Mouse (Mus musculus) liver, adult 2 months (tissue): Measurements from ENCODE around the gene Aqp5. TPM values are rescaled to one million over a fixed set of nuclear protein-coding genes. Genes with fewer than 3 reads are reported as not detected.

Experiments used
- DNase-seq: peaks from one replicate; pipeline ENCODE4 v3.0.0-alpha.2; 2011; ENCODE audit warnings: low read depth, low spot score; ENCODE audit errors: extremely low read depth
- H3K27ac ChIP-seq: fragments of 200-500 bp; replicated peaks from 2 replicates; pipeline ENCODE4 v1.5.1; 2012; ENCODE audit warnings: low read depth, mild to moderate bottlenecking, control low read depth, inconsistent platforms, low read length; ENCODE audit not compliant: insufficient read depth
- H3K27me3 ChIP-seq: fragments of 200-500 bp; 2 replicates; pipeline ENCODE4 v1.6.1; 2012; ENCODE audit warnings: mild to moderate bottlenecking, moderate library complexity, low read length, inconsistent platforms; ENCODE audit not compliant: control insufficient read depth, insufficient read depth
- H3K36me3 ChIP-seq: fragments of 200-500 bp; 2 replicates; pipeline ENCODE4 v1.6.1; 2012; ENCODE audit warnings: low read length, inconsistent platforms; ENCODE audit not compliant: control insufficient read depth, insufficient read depth
- H3K4me1 ChIP-seq: fragments of 200-500 bp; 2 replicates; pipeline ENCODE4 v1.6.1; 2011; ENCODE audit warnings: low read length; ENCODE audit not compliant: control insufficient read depth, insufficient read depth
- H3K4me3 ChIP-seq: fragments of 200-500 bp; 2 replicates; pipeline ENCODE4 v1.5.1; 2011; ENCODE audit warnings: low read depth, mild to moderate bottlenecking, control low read depth, low read length, moderate library complexity; ENCODE audit not compliant: insufficient read depth
- H3K79me2 ChIP-seq: fragments of 200-500 bp; 2 replicates; pipeline ENCODE4 v1.6.1; 2012; ENCODE audit warnings: inconsistent platforms, mild to moderate bottlenecking, low read length, moderate library complexity; ENCODE audit not compliant: control insufficient read depth, insufficient read depth
- H3K9ac ChIP-seq: fragments of 200-500 bp; 2 replicates; pipeline ENCODE4 v1.6.1; 2012; ENCODE audit warnings: low read depth, mild to moderate bottlenecking, control low read depth, inconsistent platforms, low read length
- CTCF ChIP-seq: fragments of 200-500 bp; IDR thresholded peaks from 2 replicates; pipeline ENCODE4 v1.5.1; 2011; ENCODE audit warnings: low read depth, low read length, control low read depth
- POLR2A ChIP-seq: fragments of 200-500 bp; IDR thresholded peaks from 2 replicates; pipeline ENCODE4 v1.6.1; 2011; ENCODE audit warnings: low read length, control low read depth; ENCODE audit not compliant: insufficient read depth; ENCODE audit errors: extremely low read depth
- WGBS: fragments of 180-500 bp; shearing (Covaris S2); methylation state at CpG from one replicate; pipeline ENCODE4 v1.1.7; 2018; 5-methylcytosine and 5-hydroxymethylcytosine counted together
- polyA plus RNA-seq: library from polyadenylated mRNA; depleted of rRNA; stranded (reverse); fragments of >200 nt; gene quantifications from 2 replicates; pipeline ENCODE4 v1.2.3, GENCODE M21; 2012
- total RNA-seq: library from RNA; depleted of rRNA; stranded (reverse); fragments of >200 nt; gene quantifications from 2 replicates; pipeline ENCODE4 v1.2.3, GENCODE M21; 2014

Gene Aqp5
- total and polyA plus RNA-seq, 2 experiments: 0.46 TPM; not detected in 1

DNA sequence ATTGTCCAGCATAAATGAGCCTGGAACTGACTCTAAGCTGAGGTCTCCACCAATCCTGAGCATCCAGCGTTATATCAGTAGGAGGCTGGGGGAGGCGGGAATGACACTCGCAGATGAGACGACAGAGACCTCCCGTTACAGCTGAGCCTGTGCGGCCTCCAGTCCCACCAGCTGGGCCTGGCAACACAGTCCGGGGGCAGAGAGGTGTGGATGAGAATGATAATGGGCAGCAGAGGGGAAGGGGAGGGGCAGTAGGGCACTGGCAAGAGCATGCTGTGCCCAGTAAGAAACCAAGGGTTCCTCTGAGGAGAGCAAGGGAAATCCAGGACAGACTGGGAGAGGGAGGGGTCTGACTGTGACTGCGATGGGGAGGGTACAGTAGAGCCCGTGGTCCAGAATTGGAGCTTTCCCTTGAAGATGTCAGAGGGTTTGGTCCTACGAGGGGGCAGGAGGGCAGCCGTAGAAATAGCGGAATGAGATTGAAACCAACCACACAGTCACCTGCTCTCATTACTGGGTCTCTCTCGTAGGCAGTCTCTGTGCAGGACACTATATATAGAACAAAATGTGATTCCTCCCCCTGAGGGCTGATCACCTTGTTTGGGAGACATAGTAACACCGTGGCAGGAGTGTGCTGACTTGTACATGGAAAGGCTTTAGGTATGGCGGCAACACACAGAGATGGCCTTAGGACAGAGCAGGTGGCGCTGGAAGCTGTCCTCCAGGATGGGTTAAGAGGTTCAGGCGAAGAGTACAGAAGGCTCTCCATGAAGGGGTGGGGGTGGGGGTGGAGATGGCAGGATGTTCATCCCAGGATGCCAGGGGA is 8.9 kb downstream of the Aqp5 start:
- Histone ChIP-seq H3K4me1 (no peaks in the 10 kb centered on the region), H3K79me2 (no peaks in the 10 kb centered on the region), H3K9ac (no peak overlapping the region), H3K27me3 (no peaks in the 10 kb centered on the region), H3K27ac (no peak overlapping the region), H3K36me3 (no peaks in the 10 kb centered on the region), H3K4me3 (no peak overlapping the region)
- WGBS: 71% methylated on average over 17 of the region's 17 CpGs
- no peak for DNase-seq
- TF ChIP-seq POLR2A (no peak), CTCF (no peak)

DNA sequence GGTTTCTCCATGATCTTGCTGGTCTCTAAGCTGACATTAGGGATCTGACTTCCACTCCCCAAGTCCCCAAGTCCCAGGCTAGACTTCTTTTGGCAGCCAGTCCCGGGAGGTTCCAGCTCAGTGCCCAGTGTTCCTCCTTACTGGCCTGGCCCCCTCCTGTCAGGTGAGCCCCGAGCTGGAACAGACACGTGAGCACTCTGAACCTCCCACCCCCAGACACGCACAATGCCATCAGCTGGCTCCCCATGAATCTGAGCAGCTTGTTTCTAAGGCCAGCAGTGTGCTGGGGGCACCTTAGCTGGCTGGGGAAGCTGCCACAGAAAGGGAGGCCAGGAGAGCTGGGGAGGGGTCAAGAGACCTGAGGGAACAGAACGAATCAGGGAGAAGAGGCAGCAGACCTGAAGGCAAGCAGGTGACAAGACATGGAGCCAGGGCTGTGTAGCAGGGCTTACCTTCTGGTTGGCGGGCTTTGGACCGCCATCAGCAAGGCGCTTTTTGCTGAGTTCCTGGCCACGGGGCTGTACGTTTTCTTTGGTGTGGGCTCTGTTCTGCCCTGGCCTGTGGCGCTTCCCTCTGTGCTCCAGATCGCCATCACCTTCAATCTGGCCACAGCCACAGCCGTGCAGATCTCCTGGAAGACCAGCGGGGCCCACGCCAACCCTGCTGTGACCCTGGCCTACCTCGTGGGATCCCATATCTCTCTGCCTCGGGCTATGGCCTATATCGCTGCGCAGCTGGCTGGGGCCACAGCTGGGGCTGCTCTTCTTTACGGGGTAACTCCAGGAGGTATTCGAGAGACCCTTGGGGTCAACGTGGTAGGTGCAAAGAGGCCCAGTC is 10.6 kb downstream of the Aqp5 start, which contains the start of gene Aqp6:
Aqp6 (plus strand) TSS at position 415 of the 837 bp plus-strand sequence.
- TF ChIP-seq CTCF (no peak), POLR2A (no peak)
- H3K4me1 ChIP-seq: no peaks in the 10 kb centered on the region
- 78% methylated on average over 22 of the region's 22 CpGs for WGBS
- no peaks in the 10 kb centered on the region for H3K79me2 ChIP-seq
- DNase-seq: no peak
- H3K4me3 ChIP-seq: no peak within 1 kb of the TSS
- H3K27me3 ChIP-seq: no peaks in the 10 kb centered on the region
- H3K27ac ChIP-seq: no peak within 1 kb of the TSS
- no peaks in the 10 kb centered on the region for H3K36me3 ChIP-seq
- no peak within 1 kb of the TSS for H3K9ac ChIP-seq

GRCm38 (mm10) chr15:99601823-99602120 is 11.2 kb downstream of the Aqp5 start:
- WGBS: 68% methylated on average over 5 of the region's 5 CpGs
- Histone ChIP-seq H3K79me2 (no peaks in the 10 kb centered on the region), H3K27me3 (no peaks in the 10 kb centered on the region), H3K4me1 (no peaks in the 10 kb centered on the region), H3K4me3 (no peak overlapping the region), H3K9ac (no peak overlapping the region), H3K27ac (no peak overlapping the region), H3K36me3 (no peaks in the 10 kb centered on the region)
- no peak for TF ChIP-seq CTCF
- no peak for TF ChIP-seq POLR2A
- DNase-seq: no peak

GRCm38 (mm10) chr15:99602206-99602820 is 11.7 kb downstream of the Aqp5 start:
- Histone ChIP-seq H3K36me3 (no peaks in the 10 kb centered on the region), H3K9ac (no peak overlapping the region), H3K79me2 (no peaks in the 10 kb centered on the region), H3K27ac (no peak overlapping the region), H3K4me1 (no peaks in the 10 kb centered on the region), H3K27me3 (no peaks in the 10 kb centered on the region), H3K4me3 (no peak overlapping the region)
- DNase-seq: no peak
- TF ChIP-seq POLR2A: no peak
- TF ChIP-seq CTCF: no peak
- 87% methylated on average over 17 of the region's 17 CpGs for WGBS

GRCm38 (mm10) chr15:99603216-99603615 is 12.6 kb downstream of the Aqp5 start:
- Histone ChIP-seq H3K27me3 (no peaks in the 10 kb centered on the region), H3K27ac (no peak overlapping the region), H3K4me3 (no peak overlapping the region), H3K79me2 (no peaks in the 10 kb centered on the region), H3K9ac (no peak overlapping the region), H3K36me3 (no peaks in the 10 kb centered on the region), H3K4me1 (no peaks in the 10 kb centered on the region)
- 75% methylated on average over 7 of the region's 7 CpGs for WGBS
- TF ChIP-seq CTCF (no peak), POLR2A (no peak)
- no peak for DNase-seq
